Mouse (Mus musculus) cerebellum, adult 8-10 months (tissue): ENCODE data around the gene Epha4.

Experiments
- DNase-seq: peaks from one replicate; pipeline ENCODE4 v3.0.0; 2022

The Epha4 gene

DNA sequence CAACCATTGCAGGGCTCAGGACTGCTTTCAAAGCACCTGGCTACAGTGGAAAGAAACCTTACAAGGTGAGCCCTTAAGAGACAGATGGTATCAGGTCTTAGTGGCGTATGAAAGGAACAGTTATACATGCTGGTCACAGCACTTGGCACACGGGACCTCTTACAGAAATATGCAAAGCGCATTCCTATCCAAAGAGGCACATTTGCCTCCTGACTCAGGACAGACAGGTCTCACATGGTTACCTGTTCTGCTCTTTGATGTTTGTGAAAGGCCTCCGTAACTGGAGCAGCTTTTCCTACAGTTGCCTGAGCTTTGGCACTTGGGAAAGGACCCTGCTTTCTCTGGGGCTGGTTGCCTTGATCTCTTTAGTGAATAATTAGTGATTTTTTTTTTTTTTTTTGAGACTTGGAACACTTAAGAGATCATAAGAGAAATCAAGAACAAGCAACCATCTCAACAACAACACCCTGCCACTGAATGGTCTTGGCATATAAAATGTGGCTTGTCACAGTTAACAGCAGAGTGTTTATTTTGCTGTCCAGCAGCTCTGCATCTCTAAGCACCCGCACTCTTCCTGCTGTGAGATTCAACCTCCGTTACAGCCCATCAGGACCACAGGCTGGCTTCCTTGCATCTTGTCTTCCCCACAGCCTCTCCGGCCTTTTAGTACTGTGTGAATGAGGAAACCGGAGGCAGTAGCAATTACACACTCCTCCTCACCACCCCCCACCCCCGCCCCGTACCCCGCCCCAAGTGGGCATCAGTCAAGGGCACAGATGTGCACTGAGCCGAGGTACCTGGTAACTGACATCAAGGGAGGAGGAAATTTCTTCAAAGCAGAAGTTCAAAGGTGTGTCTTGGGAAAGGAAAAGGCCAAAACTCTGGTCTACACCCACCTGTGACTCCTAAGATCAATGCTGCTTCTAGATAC, 41.2 kb downstream of the Epha4 start:
- no peak for DNase-seq

GRCm38 (mm10) chr1:77472566-77472965, 42.3 kb downstream of the Epha4 start:
- DNase-seq, result no peak

- DNase-seq, result no peak
These were observed 43.4 kb downstream of the Epha4 start for GRCm38 (mm10) chr1:77471447-77471846.

GRCm38 (mm10) chr1:77471037-77471436, 43.9 kb downstream of the Epha4 start:
- no peak for DNase-seq

DNA sequence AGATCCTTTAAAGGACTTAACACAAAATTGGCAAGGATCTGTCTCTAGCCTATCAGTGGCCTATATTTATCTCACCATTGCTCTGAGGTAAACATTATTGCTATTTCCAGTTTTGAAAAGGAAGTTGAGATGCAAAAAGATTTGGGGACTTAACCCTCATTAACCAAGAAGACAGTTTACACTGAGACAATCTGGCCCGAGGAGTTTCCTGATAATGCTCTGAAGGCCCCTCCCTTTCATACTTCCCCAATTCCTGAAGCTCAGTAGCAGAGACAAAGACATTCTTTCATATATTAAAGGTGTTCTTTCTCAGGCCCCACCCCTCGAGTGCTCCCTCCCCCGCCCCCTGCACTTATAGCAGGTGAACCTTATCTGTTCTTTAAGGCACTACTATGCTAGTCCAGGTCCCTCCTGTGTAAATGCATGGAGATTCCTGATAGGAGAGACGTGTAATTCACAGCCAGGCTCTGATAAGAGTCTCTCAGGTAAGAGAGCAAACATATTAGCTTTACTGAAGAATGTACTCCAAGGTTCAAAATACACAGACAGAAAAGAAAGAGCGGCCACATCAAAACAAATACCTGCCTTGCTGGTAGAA, 46.1 kb downstream of the Epha4 start:
- DNase-seq, result no peak

GRCm38 (mm10) chr1:77465524-77465923, 49.4 kb downstream of the Epha4 start:
- DNase-seq, result no peak

- DNase-seq, result no peak
These were observed 50.8 kb downstream of the Epha4 start for GRCm38 (mm10) chr1:77464108-77464507.

DNA sequence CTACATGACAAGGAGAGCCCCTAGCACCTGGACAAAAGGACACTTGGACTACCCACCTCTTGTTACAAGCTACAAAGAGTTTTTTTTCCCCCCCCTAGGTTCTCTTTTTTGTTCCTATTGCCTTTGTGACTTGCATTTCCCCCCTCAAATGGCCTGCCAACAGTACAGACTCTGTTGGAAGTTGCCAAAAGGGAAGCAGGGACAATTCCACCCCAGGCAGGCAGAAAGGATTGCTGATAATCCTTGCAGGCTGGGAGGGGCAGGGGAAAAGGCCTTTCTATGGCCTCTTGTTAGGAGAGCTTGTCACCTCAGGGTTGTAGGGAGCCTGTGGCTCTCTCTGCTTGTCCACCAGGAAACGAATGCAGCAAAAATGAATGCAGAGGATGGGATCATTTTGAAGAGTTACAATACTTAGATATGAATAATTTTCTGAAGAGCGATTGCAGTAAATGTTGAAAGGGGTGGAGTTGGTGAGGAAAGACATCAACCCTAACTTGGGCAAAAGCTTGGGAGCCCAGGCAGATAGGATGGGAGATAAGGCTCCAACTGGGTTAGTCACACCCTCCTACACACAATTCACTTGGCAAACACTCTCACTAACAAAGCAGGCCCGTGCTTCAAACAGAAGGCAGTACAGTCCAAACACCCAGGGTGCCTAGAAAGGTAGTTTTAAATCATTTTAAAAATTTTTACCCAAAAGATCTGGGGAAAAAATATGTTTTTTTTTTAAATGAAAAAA, 52.8 kb downstream of the Epha4 start:
- no peak for DNase-seq

DNA sequence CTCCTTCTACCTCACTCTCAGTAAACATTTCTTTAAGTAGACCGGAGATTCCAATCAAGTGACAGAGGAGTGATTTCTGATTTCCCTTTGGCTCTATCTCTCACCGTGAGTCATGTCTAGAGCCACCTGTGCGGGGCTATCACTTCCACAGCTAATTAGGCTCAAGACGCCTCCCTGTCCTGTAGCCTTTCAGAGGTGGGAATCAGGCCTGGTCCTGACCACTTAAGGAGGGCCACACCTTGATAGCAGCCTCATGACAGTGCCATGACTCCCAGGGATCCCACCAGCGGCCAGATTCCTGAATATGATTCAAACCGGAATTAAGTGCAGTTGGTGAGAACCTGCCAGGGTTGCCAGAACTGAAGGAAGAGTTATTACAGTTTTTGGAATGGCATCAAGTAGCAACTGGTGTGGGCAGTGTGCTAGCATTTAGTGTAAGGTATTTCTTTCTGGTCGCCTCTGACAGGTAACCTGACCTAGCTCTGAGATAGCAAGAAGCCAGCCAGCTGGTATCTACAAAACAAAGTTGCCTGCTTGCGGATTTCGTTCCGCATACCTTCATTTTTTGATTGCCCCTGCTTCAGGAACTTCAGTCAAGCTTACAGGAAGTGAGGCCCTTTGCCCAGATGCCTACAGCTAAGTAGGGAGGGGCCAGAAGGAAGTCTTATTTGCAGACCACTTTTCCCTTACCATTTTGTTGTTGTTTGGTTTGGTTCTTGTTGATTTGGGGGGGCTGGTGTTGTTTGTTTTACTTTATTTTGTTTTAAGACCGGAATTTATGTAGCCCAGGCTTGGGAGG, 53.9 kb downstream of the Epha4 start:
- DNase-seq, result no peak

DNA sequence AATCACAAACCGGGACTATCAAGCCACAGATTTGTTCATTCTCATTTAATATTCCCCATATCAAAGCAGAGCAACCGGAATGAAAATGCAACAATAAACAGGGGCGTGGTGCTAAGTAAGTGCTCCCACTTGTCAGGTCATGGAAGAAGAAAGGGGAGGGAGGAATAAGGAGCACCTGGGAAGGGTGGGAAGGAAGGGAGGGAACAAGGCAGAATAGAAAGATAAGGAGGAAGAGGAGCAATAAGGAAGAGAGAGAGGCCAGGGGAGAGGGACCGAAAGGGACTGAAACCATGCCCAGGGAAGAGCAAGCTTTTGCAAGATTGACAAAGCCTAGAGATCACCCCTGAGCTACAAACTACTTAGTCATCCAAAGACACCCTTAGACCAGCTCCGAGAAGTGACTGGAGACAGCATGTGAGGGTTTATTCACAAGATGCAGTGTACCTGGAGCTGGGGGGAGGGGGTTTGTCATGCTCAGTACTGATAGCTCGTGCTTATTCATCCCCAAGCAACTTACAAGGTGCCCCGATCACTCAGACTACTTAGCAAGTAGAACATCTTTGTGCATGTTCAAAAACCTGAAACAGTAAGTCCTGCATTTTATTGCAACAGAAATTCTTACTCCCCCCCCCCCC, 56.0 kb downstream of the Epha4 start:
- DNase-seq, result no peak

GRCm38 (mm10) chr1:77457446-77457800, 57.5 kb downstream of the Epha4 start:
- no peak for DNase-seq

DNA sequence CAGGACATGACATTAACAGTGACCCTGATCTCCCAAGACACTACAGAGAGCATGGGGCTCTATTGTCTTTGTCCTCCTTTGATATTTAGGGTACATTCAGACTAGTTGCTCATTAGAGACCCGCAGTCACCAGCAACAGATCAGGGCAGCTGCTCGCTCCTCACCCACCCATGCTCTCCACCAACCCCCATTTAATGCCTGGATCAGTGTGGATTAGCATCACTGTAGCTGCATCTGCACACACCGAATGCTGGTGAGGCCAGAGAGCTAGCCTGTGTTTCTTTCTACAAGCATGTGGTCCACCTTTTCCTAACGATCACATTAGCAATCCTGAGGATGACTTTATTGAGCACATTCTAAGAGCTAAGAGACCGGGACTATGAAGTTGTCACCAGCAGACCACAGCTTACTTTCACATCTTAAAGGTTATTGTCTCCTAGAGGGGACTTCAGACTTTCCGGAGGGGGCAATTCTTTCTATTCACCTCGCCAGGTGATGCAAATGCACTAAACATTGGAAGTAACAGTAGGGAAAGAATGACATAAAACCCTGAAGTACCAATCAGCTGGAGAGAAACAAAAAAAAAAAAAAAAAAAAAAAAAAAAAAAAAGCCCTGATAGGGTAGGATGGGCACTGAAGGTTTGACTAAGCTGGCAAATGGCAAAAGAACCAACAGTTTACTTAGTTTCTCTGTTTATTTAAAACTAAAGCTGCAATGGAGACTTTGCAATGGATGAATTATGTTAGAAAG, 58.0 kb downstream of the Epha4 start:
- DNase-seq, result no peak

- no peak for DNase-seq
These were observed 61.1 kb downstream of the Epha4 start for GRCm38 (mm10) chr1:77453811-77454210.

GRCm38 (mm10) chr1:77452721-77453120, 62.2 kb downstream of the Epha4 start:
- DNase-seq, result no peak

DNA sequence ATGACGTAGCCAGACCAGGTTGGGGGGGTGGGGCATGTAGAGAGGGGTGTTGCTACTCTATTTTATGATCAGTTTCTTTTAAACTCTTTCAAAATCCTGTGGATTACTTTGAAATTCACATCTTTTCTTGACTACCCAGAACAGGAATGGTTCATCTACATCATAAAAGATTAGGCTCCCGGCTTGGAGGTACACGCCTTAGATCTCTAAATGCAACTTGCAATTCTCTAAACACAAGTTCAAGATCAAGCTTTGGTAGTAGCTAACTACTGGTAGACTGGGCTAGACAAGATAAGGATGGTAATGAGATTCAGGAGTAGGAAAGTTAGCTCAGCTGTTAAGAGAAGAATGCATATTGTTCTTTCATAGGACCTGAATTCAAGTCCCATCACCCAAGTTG, 63.3 kb downstream of the Epha4 start:
- no peak for DNase-seq

DNA sequence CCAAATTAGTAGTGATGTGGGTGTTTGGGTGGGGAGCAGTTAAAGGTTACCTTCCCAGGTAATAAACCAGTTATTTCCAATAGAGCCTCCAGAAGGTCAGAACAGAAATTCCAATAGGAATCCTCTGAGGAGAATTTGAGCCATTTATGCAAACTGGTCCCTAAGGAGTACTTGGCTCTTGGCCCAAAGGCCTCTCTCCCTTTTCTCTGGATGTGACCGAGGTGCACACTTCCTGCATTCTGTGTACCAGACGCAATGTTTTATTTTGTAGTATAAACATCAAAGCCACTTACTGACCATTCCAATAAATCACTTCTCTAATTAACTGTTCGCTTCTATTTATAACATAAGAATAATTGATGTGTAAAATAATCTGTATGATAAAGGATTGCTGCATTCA, 64.7 kb downstream of the Epha4 start:
- DNase-seq, result no peak

- no peak for DNase-seq
These were observed 67.8 kb downstream of the Epha4 start for GRCm38 (mm10) chr1:77447061-77447614.

- DNase-seq, result no peak
These were observed 68.5 kb downstream of the Epha4 start for GRCm38 (mm10) chr1:77446438-77446837.

DNA sequence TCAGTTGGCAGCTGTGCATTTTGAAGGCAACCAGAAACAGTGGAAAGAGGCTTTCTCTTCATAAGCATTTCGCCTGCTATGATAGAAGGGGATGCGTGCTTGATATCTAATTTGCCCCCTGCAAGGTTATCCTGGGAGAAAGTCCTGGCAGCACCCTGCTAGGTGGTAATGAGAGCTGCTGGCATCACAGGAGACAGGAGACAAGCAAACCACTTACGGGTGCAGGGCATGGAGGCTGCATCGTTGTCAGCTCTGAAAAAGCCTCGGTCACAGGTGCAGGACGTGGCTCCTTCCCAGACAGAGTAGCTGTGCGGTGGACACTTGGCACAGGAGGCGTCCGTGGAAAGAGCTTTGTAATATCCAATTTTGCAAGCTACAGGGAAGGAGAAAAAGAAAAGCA, 70.2 kb downstream of the Epha4 start:
- DNase-seq, result no peak

DNA sequence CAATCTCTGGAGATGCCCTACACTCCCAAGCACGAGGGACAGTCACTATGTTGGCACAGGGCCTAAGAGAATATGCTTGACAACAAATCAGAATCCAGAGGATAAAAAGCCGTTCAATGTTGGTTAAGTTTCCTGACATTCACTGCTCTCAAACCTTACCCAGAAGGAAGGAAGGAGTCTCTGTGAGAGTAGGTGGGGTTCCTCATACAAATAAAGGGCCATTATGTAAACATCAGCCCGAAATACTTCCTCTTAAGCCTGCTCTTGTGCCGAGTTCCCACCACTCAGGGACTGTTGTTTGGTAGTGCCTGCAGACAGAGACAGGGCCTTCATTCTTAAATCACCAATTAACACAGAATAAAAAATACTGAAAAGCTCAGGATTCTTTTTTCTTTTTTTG, 72.9 kb downstream of the Epha4 start:
- DNase-seq, result no peak

GRCm38 (mm10) chr1:77441401-77441800, 73.5 kb downstream of the Epha4 start:
- no peak for DNase-seq
